Mouse (Mus musculus) left cerebral cortex, postnatal 4 days (tissue): Measurements from ENCODE around the gene Fbxw2. TPM values are rescaled to one million over a fixed set of nuclear protein-coding genes. Genes with fewer than 3 reads are reported as not detected.
A peak's percentile ranks its signal among the peaks of the same experiment; 100 is the strongest.
"Not testable (repeated sequence)": the region's sequence is repeated elsewhere in the genome, so short reads cannot be mapped to it uniquely, and the experiment has no call there.

Source experiments
- DNase-seq: peaks from one replicate; pipeline ENCODE4 v3.0.0-alpha.2; 2022
- intact Hi-C: fragments of 180-260 bp; cut with DNase I; formaldehyde crosslinking; loops from one replicate; pipeline ENCODE4 v1.15.1; 2025
- total RNA-seq, 2 experiments: library from RNA; stranded (reverse); gene quantifications; 2 replicates each; pipeline ENCODE4 v1.2.3; 2021

Fbxw2 gene
- 100 to 1,000 TPM; 103 to 104 TPM for total RNA-seq

DNA sequence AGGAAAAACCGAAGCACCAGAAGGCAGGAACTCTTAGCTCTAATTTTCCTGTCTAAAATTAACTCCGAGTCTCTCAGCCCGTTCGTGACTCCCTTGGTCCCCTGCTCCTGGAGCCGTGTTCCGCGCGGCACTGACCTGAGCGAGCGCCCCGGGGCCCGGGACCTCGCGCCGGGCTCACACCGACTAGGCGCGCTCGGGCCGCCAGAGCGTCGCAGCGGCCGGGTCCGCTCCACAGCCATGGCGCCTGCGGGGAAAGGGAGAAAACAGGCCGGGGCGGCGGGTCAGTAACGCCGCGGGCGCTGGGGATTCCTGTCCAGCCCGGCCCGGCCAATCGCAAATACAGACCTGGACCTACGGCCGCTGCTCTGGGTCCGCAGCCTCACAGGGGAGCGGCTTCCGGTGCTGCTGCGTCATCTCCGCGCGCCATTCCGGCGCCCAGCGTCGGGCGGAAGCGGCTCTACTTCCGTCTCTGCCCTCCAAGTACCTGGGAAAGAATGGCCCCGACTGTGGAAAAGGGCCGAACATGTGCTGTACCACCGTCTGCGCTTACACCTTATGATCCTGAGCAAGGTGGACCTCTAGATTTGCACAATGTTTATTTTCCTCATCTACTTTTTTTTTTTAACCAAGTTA lies at the start of gene Fbxw2:
Gene Fbxw2, minus strand, starts transcription at position 485 of the 633 bp plus-strand sequence.
- intact Hi-C loops = no loop called here
- peak; percentile 93 for DNase-seq

DNA sequence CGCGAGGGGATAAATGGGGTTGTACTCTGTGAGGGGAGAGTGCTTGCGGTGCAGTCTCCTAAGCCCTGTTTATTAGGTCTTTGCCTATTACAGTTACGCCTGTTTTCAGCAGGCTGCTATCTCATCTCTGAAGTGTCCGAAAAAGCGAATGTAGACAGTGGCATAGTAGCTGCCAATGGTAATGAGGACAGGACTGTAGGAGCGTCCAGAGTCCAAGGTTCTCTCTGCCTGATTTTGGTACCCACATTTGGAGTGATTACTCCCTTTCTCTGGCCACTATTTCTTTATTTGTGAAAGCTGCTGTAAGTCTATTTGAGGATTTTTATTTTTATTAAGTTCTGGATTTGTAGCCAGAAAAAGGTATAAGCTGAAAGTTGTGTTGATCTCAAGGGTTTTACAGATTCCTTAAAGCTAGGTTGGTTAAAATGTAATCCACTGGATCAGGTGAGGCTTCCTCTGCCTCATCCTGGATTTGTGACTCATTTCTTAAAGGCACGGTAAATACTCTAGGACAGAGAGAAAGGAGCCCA lies 48.8 kb upstream of the Fbxw2 start, which contains the start of gene Psmd5:
Gene Psmd5, minus strand, starts transcription at position 153 of the 530 bp plus-strand sequence.
- no peak for DNase-seq
- intact Hi-C loops = loop anchor here (10.0 kb wide), 1 partner anchor 230 kb away; the partner anchor contains the start of genes AI182371 and Cntrl

DNA sequence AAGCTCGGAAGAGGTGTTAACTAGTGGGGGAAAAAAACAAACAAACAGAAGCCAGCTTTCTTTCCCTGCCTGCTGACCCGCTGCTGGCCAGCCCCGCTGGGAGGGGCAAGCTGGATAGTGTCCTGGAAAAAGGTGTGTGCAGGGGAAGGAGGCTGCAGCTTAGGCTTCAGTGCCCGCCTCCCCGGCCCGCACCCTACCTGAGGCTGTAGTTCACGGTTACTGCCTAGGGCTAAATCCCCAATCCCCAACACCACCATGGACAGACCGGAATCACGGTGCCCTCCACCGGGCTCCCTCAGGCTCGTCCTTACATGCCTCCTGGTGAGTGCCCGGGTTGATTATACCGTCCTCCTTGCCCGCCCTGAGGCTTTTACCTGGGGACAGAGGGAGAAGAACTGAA lies 48.2 kb upstream of the Fbxw2 start, which contains the start of gene Cutal:
Gene Cutal, plus strand, starts transcription at position 126 of the 400 bp plus-strand sequence.
- intact Hi-C loops = loop anchor here (10.0 kb wide), 1 partner anchor 231 kb away; the partner anchor contains the start of genes AI182371 and Cntrl

GRCm38 (mm10) chr2:34870520-34871474 lies 44.7 kb upstream of the Fbxw2 start:
- peak; percentile 93 for DNase-seq
- intact Hi-C loops = loop anchor here (10.0 kb wide), 1 partner anchor 234 kb away; the partner anchor contains the start of genes AI182371 and Cntrl

More for the DNA sequence above, 48.2 kb upstream of the Fbxw2 start, which contains the start of gene Cutal:
- DNase-seq = no peak

DNA sequence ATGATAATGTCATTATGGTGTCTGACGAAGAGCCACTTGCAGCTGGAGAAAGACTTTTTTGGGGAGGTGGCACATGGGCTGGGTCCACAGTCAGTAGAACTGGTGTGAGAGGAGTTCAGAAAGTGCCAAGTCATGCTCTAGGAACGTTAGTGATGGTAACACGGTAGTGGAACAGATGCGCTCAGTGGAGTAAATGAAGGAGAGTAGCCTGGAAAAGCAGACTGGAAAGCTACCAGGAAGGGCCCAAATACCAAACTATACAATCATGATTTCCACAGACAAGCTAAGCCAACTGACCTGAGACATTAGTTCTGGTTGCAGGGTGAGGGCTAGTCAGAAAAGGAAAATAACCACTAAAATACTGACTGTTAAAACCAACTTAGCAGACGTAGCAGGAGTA lies 43.6 kb upstream of the Fbxw2 start:
- DNase-seq = no peak
- intact Hi-C loops = loop anchor here (10.0 kb wide), 1 partner anchor 235 kb away; the partner anchor contains the start of genes AI182371 and Cntrl

DNA sequence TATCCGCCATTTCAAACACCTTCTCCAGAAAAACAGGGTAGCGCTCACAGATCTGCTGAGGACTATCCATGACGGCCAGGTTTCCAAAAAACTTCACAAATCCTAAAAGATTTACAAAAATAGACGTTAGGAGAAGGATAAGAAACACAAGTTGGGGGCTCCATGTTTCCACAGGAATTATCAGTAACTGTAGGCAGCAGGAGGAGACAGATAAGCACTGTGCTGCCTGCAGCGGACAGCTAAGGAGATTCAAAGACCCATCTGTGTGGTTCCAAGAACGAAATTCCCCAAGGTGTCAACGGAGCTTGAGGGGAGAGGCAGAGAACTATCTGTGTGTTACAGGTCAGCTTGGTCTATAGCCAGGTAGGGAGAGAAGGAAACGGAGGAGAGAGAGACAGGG lies 31.6 kb upstream of the Fbxw2 start:
- intact Hi-C loops = loop anchor here (10.0 kb wide), 1 partner anchor 277 kb away; no protein-coding TSS in a partner anchor
- DNase-seq = no peak

DNA sequence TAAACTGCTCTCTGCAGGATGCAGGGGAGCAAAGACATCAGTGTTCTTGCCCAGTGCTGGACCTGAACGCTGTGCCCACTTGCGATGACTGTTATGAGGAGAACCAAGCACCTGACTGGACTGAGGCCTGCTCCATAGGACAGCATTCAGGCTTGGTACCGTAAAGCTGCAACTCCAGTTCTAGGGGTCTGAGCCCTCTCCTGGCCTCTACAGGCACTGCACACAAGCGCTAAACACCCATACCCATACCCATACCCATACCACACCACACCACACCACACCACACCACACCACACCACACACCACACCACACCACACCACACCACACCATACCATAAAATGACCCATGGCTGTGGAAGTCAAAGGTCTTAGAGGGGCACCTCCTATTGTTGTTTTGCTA lies 29.2 kb upstream of the Fbxw2 start:
- intact Hi-C loops = loop anchor here (10.0 kb wide), 1 partner anchor 280 kb away; no protein-coding TSS in a partner anchor
- DNase-seq = no peak

DNA sequence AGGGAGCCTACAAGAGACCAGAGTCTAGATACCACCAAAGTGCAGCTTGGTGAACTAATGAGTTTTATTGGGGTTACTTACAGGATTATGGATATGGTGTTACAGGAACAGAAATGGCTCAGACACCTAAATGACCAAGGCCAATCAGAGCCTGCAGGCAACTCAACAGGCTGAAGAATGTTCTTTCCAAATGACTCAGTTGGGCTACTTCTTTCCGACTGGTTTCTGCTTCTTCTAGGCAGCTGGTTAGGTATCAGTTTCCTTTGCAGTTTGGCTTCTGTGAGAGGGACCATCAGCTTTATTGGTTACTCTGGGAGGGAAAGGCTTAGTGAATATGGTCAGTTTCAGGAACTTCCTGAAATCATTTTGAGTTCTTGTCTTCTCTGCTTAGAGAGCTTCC lies 21.6 kb upstream of the Fbxw2 start:
- DNase-seq = no peak
- intact Hi-C loops = no loop called here

DNA sequence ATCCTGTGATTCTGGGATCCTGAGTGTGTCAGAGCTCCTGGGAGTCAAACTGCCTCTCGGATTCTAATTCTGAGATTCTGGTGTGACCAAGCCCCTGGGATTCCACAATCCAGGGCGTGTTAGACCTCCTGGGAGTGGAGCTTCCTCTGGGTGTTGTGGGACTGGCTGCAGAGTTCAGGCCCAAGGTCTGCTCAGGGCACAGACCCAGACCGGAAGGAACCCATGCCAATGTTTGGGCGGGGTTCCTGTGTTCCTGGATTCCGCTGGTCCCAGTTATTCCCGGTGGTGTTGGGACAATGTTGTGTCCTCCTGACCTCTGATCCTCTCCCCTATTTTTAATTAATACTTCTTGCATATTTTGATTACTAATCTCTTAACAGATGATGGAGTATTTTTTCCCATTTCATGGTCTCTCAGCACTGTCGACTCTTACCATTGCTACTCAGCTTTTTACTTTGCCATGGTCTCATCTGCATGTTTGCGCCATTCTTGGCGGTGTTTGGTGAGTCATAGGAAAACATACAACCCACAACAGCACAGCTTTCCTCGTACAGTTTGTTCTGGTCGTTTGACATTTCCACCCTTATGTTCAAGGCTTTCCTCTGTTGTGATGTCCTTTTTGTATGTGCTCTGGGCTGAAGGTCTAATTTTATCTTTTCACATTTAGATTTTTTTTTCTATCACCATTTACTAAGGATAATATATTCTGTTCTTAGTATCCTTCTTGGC lies 17.3 kb upstream of the Fbxw2 start:
- intact Hi-C loops = no loop called here
- no peak for DNase-seq

DNA sequence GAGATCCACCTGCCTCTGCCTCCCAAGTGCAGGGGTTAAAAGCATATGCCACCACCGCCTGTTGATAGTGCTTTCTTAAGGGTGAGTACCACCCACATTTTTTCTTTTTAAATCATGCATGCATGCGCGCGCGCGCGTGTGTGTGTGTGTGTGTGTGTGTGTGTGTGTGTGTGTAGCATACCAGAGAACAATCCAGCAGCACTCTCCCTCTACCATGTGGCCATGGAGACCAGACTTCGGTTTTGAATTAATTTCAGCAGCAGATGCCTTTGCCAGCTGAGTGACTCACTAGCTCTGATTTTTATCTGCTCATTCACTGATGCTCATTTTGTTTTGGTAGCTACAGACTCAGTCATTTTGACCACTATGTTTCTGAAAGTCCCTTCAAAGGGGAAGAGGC lies 15.6 kb upstream of the Fbxw2 start:
- intact Hi-C loops = no loop called here
- no peak for DNase-seq

- DNase-seq, intact Hi-C loops: not testable (repeated sequence)
These were observed 14.0 kb upstream of the Fbxw2 start for GRCm38 (mm10) chr2:34840143-34840542.

- intact Hi-C loops = no loop called here
- DNase-seq = no peak
These were observed 9.6 kb upstream of the Fbxw2 start for GRCm38 (mm10) chr2:34835669-34836068.

DNA sequence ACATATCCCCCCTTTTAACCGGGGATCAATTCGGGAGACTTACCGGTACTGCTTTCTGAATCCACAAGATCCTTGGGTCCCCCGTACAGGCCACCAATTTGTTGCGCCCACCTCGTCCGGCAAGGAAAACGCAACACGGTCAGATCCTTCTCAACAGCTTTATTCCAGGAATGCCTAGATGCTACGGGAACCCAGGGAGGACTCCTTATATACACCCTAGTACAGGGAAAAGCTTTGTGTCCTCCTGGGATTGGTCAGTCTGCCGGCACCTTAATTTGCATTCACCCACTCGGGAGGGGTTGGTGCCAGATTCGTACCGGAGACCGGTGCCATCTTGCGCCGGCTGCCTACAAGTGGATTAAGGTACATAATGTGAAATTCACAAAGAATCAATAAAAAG lies 7.5 kb upstream of the Fbxw2 start:
- intact Hi-C loops = no loop called here
- DNase-seq = no peak

DNA sequence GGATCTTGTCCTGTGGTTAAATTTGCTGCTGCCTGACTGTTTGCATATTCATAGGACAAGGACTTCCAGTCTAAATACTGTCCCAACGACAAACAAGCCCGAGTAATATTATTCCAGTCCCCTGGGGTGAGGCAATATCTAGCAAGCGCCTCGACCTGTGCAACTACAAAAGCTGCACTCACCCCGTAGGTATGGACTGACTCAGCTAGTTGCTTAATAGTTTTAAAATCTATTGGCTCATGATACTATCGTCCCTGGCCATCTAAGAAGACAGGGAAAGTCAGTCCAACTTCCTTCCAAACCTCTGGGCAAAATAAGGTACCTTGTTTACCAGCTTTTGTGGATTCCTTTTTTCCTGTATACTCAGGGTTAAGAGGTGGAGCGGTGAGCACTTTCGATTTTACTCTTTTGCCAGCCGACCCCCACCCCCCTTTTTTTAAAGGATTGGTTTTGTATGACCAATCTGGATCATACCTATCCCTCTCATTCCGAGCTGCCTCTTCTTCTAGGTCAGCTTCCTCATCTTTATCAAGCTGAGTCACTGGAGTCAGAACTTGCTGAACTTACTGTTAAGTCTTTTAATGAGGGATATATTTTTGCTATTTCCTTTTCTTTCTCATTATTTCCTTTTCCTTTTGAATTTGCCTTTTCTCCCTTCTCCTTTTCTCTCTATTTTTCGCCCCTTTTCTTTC lies 6.8 kb upstream of the Fbxw2 start, which contains the start of gene Gm34653:
Gene Gm34653, plus strand, starts transcription at position 242 of the 692 bp plus-strand sequence.
- intact Hi-C loops, DNase-seq: not testable (repeated sequence)

DNA sequence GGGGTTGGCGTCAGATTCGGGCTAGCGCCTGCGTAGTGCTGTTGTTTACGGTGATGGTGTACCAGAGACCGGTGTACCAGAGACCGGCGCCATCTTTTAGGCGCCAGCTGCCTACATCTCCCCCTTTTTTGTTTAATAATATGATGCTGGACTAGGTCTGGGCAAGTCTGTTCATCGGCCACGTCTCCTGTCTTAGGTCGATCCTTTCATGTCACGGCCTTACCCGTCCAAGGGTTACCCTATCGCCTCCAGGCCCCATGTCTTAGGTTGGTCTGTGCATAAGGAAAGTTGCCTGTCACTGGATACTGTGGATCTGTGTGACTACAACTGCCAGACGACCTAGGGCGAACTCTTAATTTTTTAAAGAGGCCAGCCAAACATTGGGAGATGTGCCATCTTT lies 4.0 kb upstream of the Fbxw2 start:
- intact Hi-C loops, DNase-seq: not testable (repeated sequence)

DNA sequence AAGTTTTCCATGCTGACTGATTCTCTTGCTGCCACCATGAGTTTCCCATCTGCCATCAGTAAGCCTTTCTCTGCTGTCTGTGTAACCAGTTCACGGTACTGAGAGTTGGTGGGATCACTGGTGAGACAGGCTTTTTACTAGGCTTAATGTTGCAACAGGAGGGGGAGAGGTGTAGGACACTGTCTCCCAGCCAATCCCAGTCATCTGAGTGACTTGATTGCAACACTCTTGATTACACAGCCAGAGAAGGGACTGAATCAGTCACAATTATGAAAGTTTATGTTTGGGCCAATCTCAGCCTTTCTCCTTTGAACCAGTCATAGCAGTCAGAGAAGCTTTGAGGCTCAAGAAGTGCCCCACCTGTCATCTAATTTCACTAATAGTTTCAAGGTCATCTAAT lies 1.9 kb upstream of the Fbxw2 start:
- no peak for DNase-seq
- intact Hi-C loops = no loop called here

GRCm38 (mm10) chr2:34827591-34827990 lies 1.5 kb upstream of the Fbxw2 start:
- DNase-seq = no peak
- intact Hi-C loops = no loop called here

DNA sequence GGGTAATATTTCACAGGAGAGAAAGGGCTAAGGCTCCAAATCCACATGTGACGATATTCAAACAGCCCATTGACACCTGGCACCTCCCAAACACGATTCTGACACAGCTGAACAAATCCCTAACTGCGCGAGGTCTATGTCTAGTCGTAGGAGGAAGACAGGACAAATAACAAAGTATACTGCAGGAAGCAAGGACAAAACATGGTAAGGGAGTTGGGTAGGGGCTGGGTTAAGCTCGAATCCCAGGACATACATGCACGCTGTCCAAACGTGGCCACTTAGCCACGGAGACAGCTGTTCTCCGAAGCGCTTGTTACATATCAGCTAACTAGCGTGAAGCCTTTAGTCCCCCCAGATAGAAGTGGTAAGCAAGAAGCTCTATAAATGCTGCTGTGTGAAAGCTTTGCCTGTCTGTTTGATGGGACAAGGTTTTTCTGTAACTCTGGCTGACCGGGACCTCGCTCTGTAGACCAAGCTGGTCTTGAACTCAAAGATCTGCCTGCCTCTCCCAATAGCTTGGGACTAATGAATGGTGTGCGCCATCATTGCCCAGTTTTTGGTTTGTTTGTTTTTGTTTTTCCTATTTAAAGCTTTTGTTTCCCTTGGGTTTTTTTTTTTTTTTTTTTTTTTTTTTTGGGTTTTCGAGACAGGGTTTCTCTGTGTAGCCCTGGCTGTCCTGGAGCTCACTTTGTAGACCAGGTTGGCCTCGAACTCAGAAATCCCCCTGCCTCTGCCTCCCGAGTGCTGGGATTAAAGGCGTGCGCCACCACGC lies 535 bp upstream of the Fbxw2 start:
- no peak for DNase-seq
- intact Hi-C loops = no loop called here

- intact Hi-C loops = no loop called here
- no peak for DNase-seq
These were observed 7.6 kb downstream of the Fbxw2 start for GRCm38 (mm10) chr2:34818492-34818891.
